Mouse (Mus musculus): ENCODE measurements at regions not wholly inside any gene's neighbourhood (a gene's known extent, or its start where the extent isn't known, plus 50 kb on each side); places are given as distances from the start of the nearest gene placed in this dataset.

- DNase-seq (ENCODE audit: extremely low read depth) = no peak
- TF ChIP-seq SIN3A (IDR thresholded peaks at IDR 0.05; ENCODE audit: low read length) = no peak
- TF ChIP-seq ZNF384 (IDR thresholded peaks at IDR 0.05; ENCODE audit: low read depth, low read length) = no peak
- no peak for TF ChIP-seq TBP (conservative IDR thresholded peaks at IDR 0.05; ENCODE audit: low read depth, low read length)
- TF ChIP-seq ZMIZ1 (IDR thresholded peaks at IDR 0.05; ENCODE audit: low read depth, low read length) = no peak
- no peak for TF ChIP-seq SMC3 (IDR thresholded peaks at IDR 0.05; ENCODE audit: low read depth, low read length)
- TF ChIP-seq EP300 (IDR thresholded peaks at IDR 0.05; ENCODE audit: low read length) = no peak
- TF ChIP-seq CTCF (conservative IDR thresholded peaks at IDR 0.05 in 1 of 2, IDR thresholded peaks at IDR 0.05 in 1 of 2; ENCODE audit: low read depth in 2 of 2, low read length in 2 of 2) = no peak
- no peak for TF ChIP-seq UBTF (IDR thresholded peaks at IDR 0.05; ENCODE audit: low read depth, low read length)
- TF ChIP-seq ZKSCAN1 (IDR thresholded peaks at IDR 0.05; ENCODE audit: borderline replicate concordance, low read depth, low read length) = no peak
- no peak for TF ChIP-seq RAD21 (IDR thresholded peaks at IDR 0.05; ENCODE audit: low read depth, low read length)
- TF ChIP-seq CHD2 (IDR thresholded peaks at IDR 0.05; ENCODE audit: low read length) = no peak
- TF ChIP-seq MYC (IDR thresholded peaks at IDR 0.05; ENCODE audit: low read depth, low read length) = no peak
- no peak for TF ChIP-seq HCFC1 (IDR thresholded peaks at IDR 0.05; ENCODE audit: low read depth, low read length)
- TF ChIP-seq PAX5 (IDR thresholded peaks at IDR 0.05; ENCODE audit: low read length) = no peak
- no peak for TF ChIP-seq JUND (conservative IDR thresholded peaks at IDR 0.05; ENCODE audit: low read depth, low read length)
- Histone ChIP-seq H3K27me3 (replicated peaks) (no peaks in the 10 kb centered on the region), H3K27ac (ENCODE audit: insufficient read depth, low read depth) (no peak overlapping the region), H3K4me2 (ENCODE audit: insufficient read depth, low read depth, poor library complexity, severe bottlenecking) (no peak overlapping the region), H3K79me2 (replicated peaks; ENCODE audit: control insufficient read depth, extremely low read depth, insufficient read depth, poor library complexity, severe bottlenecking) (no peaks in the 10 kb centered on the region), H3K9me3 (replicated peaks; ENCODE audit: low read length) (no peaks in the 10 kb centered on the region), H3K36me3 (replicated peaks in 1 of 2; ENCODE audit: control insufficient read depth in 1 of 2, insufficient read depth in 1 of 2, low read length in 1 of 2) (no peaks in the 10 kb centered on the region), H3K4me1 (ENCODE audit: control insufficient read depth in 1 of 2, insufficient read depth in 2 of 2) (no peaks in the 10 kb centered on the region), H3K4me3 (replicated peaks in 1 of 3; ENCODE audit: low read depth in 2 of 3, low read length in 2 of 3, poor library complexity in 1 of 3) (no peak overlapping the region), H3K9ac (ENCODE audit: insufficient read depth, low read depth) (no peak overlapping the region)
- in situ Hi-C loops (cut with MboI; ENCODE audit: low pct_ligation_motif_present, low pct_unique_long_range_greater_than_20kb, low sequenced_read_pairs) (no loop called here), dilution Hi-C loops (cut with MboI; ENCODE audit: extremely low pct_ligation_motif_present, extremely low pct_unique_long_range_greater_than_20kb, low sequenced_read_pairs) (no loop called here)
Observed at GRCm38 (mm10) chr14:104145395-104145794, 301.2 kb upstream of the Ednrb start.

GRCm38 (mm10) chr14:104114986-104115951 is 271.1 kb upstream of the Ednrb start:
- Histone ChIP-seq H3K36me3 (replicated peaks in 1 of 2; ENCODE audit: control insufficient read depth in 1 of 2, insufficient read depth in 1 of 2, low read length in 1 of 2) (no peaks in the 10 kb centered on the region), H3K4me2 (ENCODE audit: insufficient read depth, low read depth, poor library complexity, severe bottlenecking) (no peak overlapping the region), H3K27ac (ENCODE audit: insufficient read depth, low read depth) (no peak overlapping the region), H3K9ac (ENCODE audit: insufficient read depth, low read depth) (no peak overlapping the region), H3K27me3 (replicated peaks) (no peaks in the 10 kb centered on the region), H3K79me2 (replicated peaks; ENCODE audit: control insufficient read depth, extremely low read depth, insufficient read depth, poor library complexity, severe bottlenecking) (no peaks in the 10 kb centered on the region), H3K9me3 (replicated peaks; ENCODE audit: low read length) (no peaks in the 10 kb centered on the region), H3K4me3 (replicated peaks in 1 of 3; ENCODE audit: low read depth in 2 of 3, low read length in 2 of 3, poor library complexity in 1 of 3) (no peak overlapping the region), H3K4me1 (ENCODE audit: control insufficient read depth in 1 of 2, insufficient read depth in 2 of 2) (no peaks in the 10 kb centered on the region)
- in situ Hi-C loops (cut with MboI; ENCODE audit: low pct_ligation_motif_present, low pct_unique_long_range_greater_than_20kb, low sequenced_read_pairs) (no loop called here), dilution Hi-C loops (cut with MboI; ENCODE audit: extremely low pct_ligation_motif_present, extremely low pct_unique_long_range_greater_than_20kb, low sequenced_read_pairs) (no loop called here)
- DNase-seq (ENCODE audit: extremely low read depth) = no peak
- TF ChIP-seq RCOR1 (conservative IDR thresholded peaks at IDR 0.05; ENCODE audit: low read depth, low read length) (no peak), ZMIZ1 (IDR thresholded peaks at IDR 0.05; ENCODE audit: low read depth, low read length) (no peak), MAZ (IDR thresholded peaks at IDR 0.05; ENCODE audit: low read depth, low read length) (no peak), CHD1 (IDR thresholded peaks at IDR 0.05; ENCODE audit: low read depth, low read length) (no peak)

Measured in CH12.LX (cell line).